Mouse (Mus musculus) lung, postnatal 0 days (tissue): ENCODE measurements at regions not wholly inside any gene's neighbourhood (a gene's known extent, or its start where the extent isn't known, plus 50 kb on each side); places are given as distances from the start of the nearest gene placed in this dataset.

ENCODE experiments used
- ATAC-seq: fragments of 200-750 bp; cut with Nextera tagmentation; 2 replicates; pipeline ENCODE4 v1.8.0; 2017; ENCODE audit warnings: moderate library complexity
- DNase-seq: peaks from one replicate; pipeline ENCODE4 v3.0.0-alpha.2; 2016; ENCODE audit warnings: low spot score
- H3K27ac ChIP-seq: fragments of 300-500 bp; sonication (generic); 2 replicates; pipeline ENCODE4 v1.5.1; 2014; ENCODE audit warnings: antibody characterized with exemption, mild to moderate bottlenecking, low read length, mixed read lengths
- H3K27me3 ChIP-seq: fragments of 300-500 bp; sonication (generic); replicated peaks from 2 replicates; pipeline ENCODE4 v1.6.1; 2014; ENCODE audit warnings: low read length, mixed read lengths; ENCODE audit not compliant: insufficient read depth
- H3K36me3 ChIP-seq: fragments of 300-500 bp; sonication (generic); 2 replicates; pipeline ENCODE4 v1.6.1; 2014; ENCODE audit warnings: low read length, mixed read lengths; ENCODE audit not compliant: insufficient read depth
- H3K4me1 ChIP-seq: fragments of 300-500 bp; sonication (generic); 2 replicates; pipeline ENCODE4 v1.6.1; 2014; ENCODE audit warnings: antibody characterized with exemption, low read depth, low read length, mixed read lengths; ENCODE audit not compliant: insufficient read depth
- H3K4me2 ChIP-seq: fragments of 300-500 bp; sonication (generic); replicated peaks from 2 replicates; pipeline ENCODE4 v1.6.1; 2014; ENCODE audit warnings: low read depth, mild to moderate bottlenecking, low read length, moderate library complexity, mixed read lengths
- H3K4me3 ChIP-seq: fragments of 300-500 bp; sonication (generic); 2 replicates; pipeline ENCODE4 v1.5.1; 2014; ENCODE audit warnings: low read depth, low read length
- H3K9ac ChIP-seq: fragments of 300-500 bp; sonication (generic); replicated peaks from 2 replicates; pipeline ENCODE4 v1.6.1; 2014; ENCODE audit warnings: low read depth, mild to moderate bottlenecking
- H3K9me3 ChIP-seq: fragments of 300-500 bp; sonication (generic); 2 replicates; pipeline ENCODE4 v1.6.1; 2016; ENCODE audit warnings: low read length, mixed read lengths
- CTCF ChIP-seq: IDR thresholded peaks from 2 replicates; pipeline ENCODE4 v1.5.1; 2016; ENCODE audit warnings: antibody characterized with exemption, mild to moderate bottlenecking
- EP300 ChIP-seq: IDR thresholded peaks from 2 replicates; pipeline ENCODE4 v1.6.1; 2016; ENCODE audit warnings: antibody characterized with exemption, mild to moderate bottlenecking, control low read depth
- WGBS: fragments of 180-500 bp; shearing (Covaris S2); extraction: QIAGEN DNeasy Blood & Tissue Kit; methylation state at CpG from one replicate; pipeline ENCODE4 v1.1.7; 2014; 5-methylcytosine and 5-hydroxymethylcytosine counted together

- H3K27ac ChIP-seq: no peak overlapping the region
- no peak for TF ChIP-seq EP300
- TF ChIP-seq CTCF: no peak
- 60% methylated on average over 2 of the region's 2 CpGs for WGBS
- H3K27me3 ChIP-seq: no peaks in the 10 kb centered on the region
- DNase-seq (no peak), ATAC-seq (no peak)
- no peaks in the 10 kb centered on the region for H3K36me3 ChIP-seq
- H3K9ac ChIP-seq: no peak overlapping the region
- no peaks in the 10 kb centered on the region for H3K4me1 ChIP-seq
- H3K4me2 ChIP-seq: no peak overlapping the region
- H3K4me3 ChIP-seq: no peak overlapping the region
- no peaks in the 10 kb centered on the region for H3K9me3 ChIP-seq
These were observed 225.0 kb downstream of the Gm4791 start for GRCm38 (mm10) chr9:47223536-47223935.

- Histone ChIP-seq H3K4me3 (no peak overlapping the region), H3K9ac (no peak overlapping the region), H3K4me1 (no peaks in the 10 kb centered on the region), H3K4me2 (no peak overlapping the region), H3K9me3 (no peaks in the 10 kb centered on the region), H3K36me3 (no peaks in the 10 kb centered on the region), H3K27ac (no peak overlapping the region), H3K27me3 (no peaks in the 10 kb centered on the region)
- 78% methylated on average over 1 of the region's 1 CpGs for WGBS
- no peak for DNase-seq
- no peak for ATAC-seq
- no peak for TF ChIP-seq EP300
- no peak for TF ChIP-seq CTCF
These were observed 225.7 kb downstream of the Gm4791 start for GRCm38 (mm10) chr9:47224249-47224648.

GRCm38 (mm10) chr9:47226476-47227271, 228.1 kb downstream of the Gm4791 start:
- TF ChIP-seq EP300 (no peak), CTCF (peak; percentile 32)
- Histone ChIP-seq H3K4me1 (no peaks in the 10 kb centered on the region), H3K27me3 (no peaks in the 10 kb centered on the region), H3K9ac (no peak overlapping the region), H3K36me3 (no peaks in the 10 kb centered on the region), H3K4me3 (no peak overlapping the region), H3K4me2 (no peak overlapping the region), H3K9me3 (no peaks in the 10 kb centered on the region), H3K27ac (no peak overlapping the region)
- WGBS: 79% methylated on average over 16 of the region's 16 CpGs
- ATAC-seq (no peak), DNase-seq (peak; percentile 11)

GRCm38 (mm10) chr9:47227298-47227697, 228.8 kb downstream of the Gm4791 start:
- no peak for TF ChIP-seq CTCF
- TF ChIP-seq EP300: no peak
- Histone ChIP-seq H3K9me3 (no peaks in the 10 kb centered on the region), H3K4me1 (no peaks in the 10 kb centered on the region), H3K4me3 (no peak overlapping the region), H3K36me3 (no peaks in the 10 kb centered on the region), H3K27me3 (no peaks in the 10 kb centered on the region), H3K27ac (no peak overlapping the region), H3K9ac (no peak overlapping the region), H3K4me2 (no peak overlapping the region)
- 68% methylated on average over 8 of the region's 8 CpGs for WGBS
- ATAC-seq (no peak), DNase-seq (no peak)

GRCm38 (mm10) chr9:47228736-47229135, 230.2 kb downstream of the Gm4791 start:
- ATAC-seq (no peak), DNase-seq (no peak)
- Histone ChIP-seq H3K4me2 (no peak overlapping the region), H3K27ac (no peak overlapping the region), H3K36me3 (no peaks in the 10 kb centered on the region), H3K4me3 (no peak overlapping the region), H3K4me1 (no peaks in the 10 kb centered on the region), H3K9me3 (no peaks in the 10 kb centered on the region), H3K9ac (no peak overlapping the region), H3K27me3 (no peaks in the 10 kb centered on the region)
- no peak for TF ChIP-seq EP300
- no peak for TF ChIP-seq CTCF
- 50% methylated on average over 5 of the region's 5 CpGs for WGBS

GRCm38 (mm10) chr9:47229296-47229695, 230.8 kb downstream of the Gm4791 start:
- TF ChIP-seq CTCF (no peak), EP300 (no peak)
- no peaks in the 10 kb centered on the region for H3K27me3 ChIP-seq
- no peaks in the 10 kb centered on the region for H3K4me1 ChIP-seq
- no peaks in the 10 kb centered on the region for H3K9me3 ChIP-seq
- H3K4me3 ChIP-seq: no peak overlapping the region
- H3K27ac ChIP-seq: no peak overlapping the region
- 76% methylated on average over 6 of the region's 6 CpGs for whole genome bisulfite sequencing
- H3K36me3 ChIP-seq: no peaks in the 10 kb centered on the region
- ATAC-seq (no peak), DNase-seq (no peak)
- H3K9ac ChIP-seq: no peak overlapping the region
- H3K4me2 ChIP-seq: no peak overlapping the region
